ENCODE assay signal across 8 mouse cellular contexts in genomic region chr1:86531547-86532321, GRCm38 (mm10). TPM values are rescaled to one million over a fixed set of nuclear protein-coding genes. Genes with fewer than 3 reads are reported as not detected.
A peak's percentile ranks its signal among the peaks of the same experiment; 100 is the strongest.
DNase-seq lines count a peak whose midpoint lies in the region; ATAC-seq and TF ChIP-seq lines count a peak whose summit lies in the region.

No protein-coding gene starts in this region.

- intact Hi-C loops in heart, postnatal 36 days (cut with DNase I): loop anchor here (1.0 to 5.0 kb wide), 3 partner anchors 30 to 169 kb away; no protein-coding TSS in a partner anchor

- peaks cover 29% of the 10 kb centered on the region for H3K4me1 ChIP-seq in heart, embryonic 16.5 days (ENCODE audit: control insufficient read depth, insufficient read depth, low read length)
- H3K4me1 ChIP-seq in hindbrain, embryonic 12.5 days: peaks cover 29% of the 10 kb centered on the region
- H3K4me1 ChIP-seq in small intestine, adult 2 months (ENCODE audit: control insufficient read depth, insufficient read depth, insufficient read length, low read length): peaks cover 12% of the 10 kb centered on the region

- peak overlapping the region; percentile 8 for H3K4me2 ChIP-seq in heart, embryonic 16.5 days (ENCODE audit: low read depth, low read length)
- H3K4me2 ChIP-seq in hindbrain, embryonic 12.5 days (replicated peaks): peak overlapping the region; percentile 36

- 14% methylated on average over 13 of the region's 13 CpGs for WGBS in heart, embryonic 16.5 days
- 5% methylated on average over 13 of the region's 13 CpGs for WGBS in hindbrain, embryonic 12.5 days
- 14% methylated on average over 13 of the region's 13 CpGs for WGBS in small intestine, adult 2 months

- H3K9ac ChIP-seq in heart, embryonic 16.5 days (ENCODE audit: low read length): peak overlapping the region; percentile 30; the same call in 1 of the 2 replicates
- peak overlapping the region; percentile 32; the same call in 1 of the 2 replicates for H3K9ac ChIP-seq in hindbrain, embryonic 12.5 days

- in situ Hi-C loops in Patski (cut with MboI; ENCODE audit: low pct_unique_long_range_greater_than_20kb): loop anchor here (5.0 kb wide), 1 partner anchor 89 kb away; no protein-coding TSS in a partner anchor

- TF ChIP-seq POLR2A in small intestine, adult 2 months (IDR thresholded peaks at IDR 0.05; ENCODE audit: low read depth, low read length): no peak

- 0 out of 2 replicates have a peak, but pooled peaks have one; percentile 5 for ATAC-seq in heart, embryonic 16.5 days (replicated peaks; ENCODE audit: extremely low read depth, insufficient read depth, low FRiP score)
- ATAC-seq in Patski: peak; percentile 20
- peak; percentile 4 for ATAC-seq in hindbrain, embryonic 12.5 days (ENCODE audit: low FRiP score)
- no peak for ATAC-seq in CD4-positive, CD25-positive, alpha-beta regulatory T cell, adult 4 months

- no peak overlapping the region for H3K4me3 ChIP-seq in heart, embryonic 16.5 days (ENCODE audit: low read length)
- H3K4me3 ChIP-seq in hindbrain, embryonic 12.5 days: no peak overlapping the region
- no peak overlapping the region for H3K4me3 ChIP-seq in small intestine, adult 2 months (ENCODE audit: low read depth, low read length)

- H3K36me3 ChIP-seq in heart, embryonic 16.5 days (ENCODE audit: control insufficient read depth, insufficient read depth): peaks cover 19% of the 10 kb centered on the region
- peaks cover 27% of the 10 kb centered on the region for H3K36me3 ChIP-seq in hindbrain, embryonic 12.5 days
- H3K36me3 ChIP-seq in small intestine, adult 2 months (ENCODE audit: control insufficient read depth, insufficient read depth, low read length): peaks cover 12% of the 10 kb centered on the region

- peak overlapping the region; percentile 63 for H3K27ac ChIP-seq in heart, embryonic 16.5 days (ENCODE audit: low read length)
- peak overlapping the region; percentile 81 for H3K27ac ChIP-seq in hindbrain, embryonic 12.5 days
- peak overlapping the region; percentile 4; the same call in 1 of the 2 replicates for H3K27ac ChIP-seq in small intestine, adult 2 months (ENCODE audit: insufficient read depth, low read depth, low read length)

- 0 out of 2 replicates have a peak, but pooled peaks cover 2% of the 10 kb centered on the region for H3K9me3 ChIP-seq in heart, embryonic 16.5 days (replicated peaks; ENCODE audit: control insufficient read depth, low read length)
- no peaks in the 10 kb centered on the region for H3K9me3 ChIP-seq in hindbrain, embryonic 12.5 days (replicated peaks)

- CTCF ChIA-PET in Patski (lab: Charles Lee): interaction anchor here (1.1 to 13.4 kb wide), 6 partner anchors 24 to 96 kb away, joined by 3 to 307 read pairs (median 6); no protein-coding TSS in a partner anchor

- TF ChIP-seq CTCF in Patski (IDR thresholded peaks at IDR 0.05): no peak
- TF ChIP-seq CTCF in small intestine, adult 2 months (IDR thresholded peaks at IDR 0.05; ENCODE audit: extremely low read depth, insufficient read length, insufficient replicate concordance, low read depth, low read length): no peak

- POLR2A ChIA-PET in Patski (lab: Charles Lee): interaction anchor here (1.0 to 2.3 kb wide), 4 partner anchors 20 to 89 kb away, joined by 3 to 8 read pairs (median 4); no protein-coding TSS in a partner anchor

- no peak for DNase-seq in heart, postnatal 36 days
- DNase-seq in Patski (ENCODE audit: low read depth, low spot score) (no peak), liver (peak; percentile 36)
- DNase-seq in lung, postnatal 14 days: no peak

- no peaks in the 10 kb centered on the region for H3K27me3 ChIP-seq in heart, embryonic 16.5 days (ENCODE audit: control insufficient read depth, insufficient read depth, low read length)
- no peaks in the 10 kb centered on the region for H3K27me3 ChIP-seq in Patski
- H3K27me3 ChIP-seq in hindbrain, embryonic 12.5 days: no peaks in the 10 kb centered on the region
- no peaks in the 10 kb centered on the region for H3K27me3 ChIP-seq in small intestine, adult 2 months (ENCODE audit: control insufficient read depth, insufficient read depth, low read length)

RNA-seq across cellular contexts. Expression of gene Ptma, which starts 5.2 kb away (rescaled TPM):
- 702 and 1,064 TPM in 2 replicates for polyA plus RNA-seq in heart, embryonic 16.5 days (2015; fragmentation: Nextera tagmentation; extraction: Ambion mirVana)
- total RNA-seq in heart, postnatal 36 days (2021): 100 to 1,000 TPM; 202 to 234 TPM
- 2,326 TPM for polyA plus RNA-seq in Patski (2021)
- polyA plus RNA-seq in hindbrain, embryonic 12.5 days (2016; fragmentation: Nextera tagmentation; extraction: Ambion mirVana): 2,735 and 2,863 TPM in 2 replicates
- polyA plus RNA-seq in small intestine, adult 2 months (2012; rRNA removed): 212 and 749 TPM in 2 replicates
- 1,000 to 10,000 TPM; 2,790 to 2,877 TPM for polyA plus RNA-seq in CD4-positive, CD25-positive, alpha-beta regulatory T cell, adult 4 months (2017; shearing (Covaris generic))

RNA-seq across cellular contexts. Expression of gene Pde6d, which starts 50.7 kb away (rescaled TPM):
- polyA plus RNA-seq in heart, embryonic 16.5 days (2015; fragmentation: Nextera tagmentation; extraction: Ambion mirVana): 58.7 and 60.5 TPM in 2 replicates
- 10 to 100 TPM; 41.7 to 44.1 TPM for total RNA-seq in heart, postnatal 36 days (2021)
- 59.7 TPM for polyA plus RNA-seq in Patski (2021)
- 93.7 and 100 TPM in 2 replicates for polyA plus RNA-seq in hindbrain, embryonic 12.5 days (2016; fragmentation: Nextera tagmentation; extraction: Ambion mirVana)
- 4.0 and 9.7 TPM in 2 replicates for polyA plus RNA-seq in small intestine, adult 2 months (2012; rRNA removed)
- 10 to 100 TPM; 12.6 to 16.4 TPM for polyA plus RNA-seq in CD4-positive, CD25-positive, alpha-beta regulatory T cell, adult 4 months (2017; shearing (Covaris generic))

RNA-seq across cellular contexts. Expression of gene Cops7b, which starts 51.0 kb away (rescaled TPM):
- polyA plus RNA-seq in heart, embryonic 16.5 days (2015; fragmentation: Nextera tagmentation; extraction: Ambion mirVana): 24.1 and 26.0 TPM in 2 replicates
- 10 to 100 TPM in 1 of 2 experiments, 1 to 10 TPM in 1; 10.0 to 11.2 TPM for total RNA-seq in heart, postnatal 36 days (2021)
- polyA plus RNA-seq in Patski (2021): 23.1 TPM
- 60.2 and 60.6 TPM in 2 replicates for polyA plus RNA-seq in hindbrain, embryonic 12.5 days (2016; fragmentation: Nextera tagmentation; extraction: Ambion mirVana)
- 10.7 and 18.4 TPM in 2 replicates for polyA plus RNA-seq in small intestine, adult 2 months (2012; rRNA removed)
- polyA plus RNA-seq in CD4-positive, CD25-positive, alpha-beta regulatory T cell, adult 4 months (2017; shearing (Covaris generic)): 10 to 100 TPM; 16.9 to 20.0 TPM

Comparison
In these comparisons a context has a peak if more than half of its experiments do, and no peak if none do; other contexts are left out.
1. H3K27ac ChIP-seq: peak in every context shown above with its lines; median percentile 81 in hindbrain, embryonic 12.5 days; 63 in heart, embryonic 16.5 days; 4 in small intestine, adult 2 months.